Mouse (Mus musculus): ENCODE results near the gene Stk38. TPM values are rescaled to one million over a fixed set of nuclear protein-coding genes. Genes with fewer than 3 reads are reported as not detected.

The Stk38 gene
- total and polyA plus RNA-seq, 3 experiments: 29.0 to 56.4 (median 56.0) TPM

DNA sequence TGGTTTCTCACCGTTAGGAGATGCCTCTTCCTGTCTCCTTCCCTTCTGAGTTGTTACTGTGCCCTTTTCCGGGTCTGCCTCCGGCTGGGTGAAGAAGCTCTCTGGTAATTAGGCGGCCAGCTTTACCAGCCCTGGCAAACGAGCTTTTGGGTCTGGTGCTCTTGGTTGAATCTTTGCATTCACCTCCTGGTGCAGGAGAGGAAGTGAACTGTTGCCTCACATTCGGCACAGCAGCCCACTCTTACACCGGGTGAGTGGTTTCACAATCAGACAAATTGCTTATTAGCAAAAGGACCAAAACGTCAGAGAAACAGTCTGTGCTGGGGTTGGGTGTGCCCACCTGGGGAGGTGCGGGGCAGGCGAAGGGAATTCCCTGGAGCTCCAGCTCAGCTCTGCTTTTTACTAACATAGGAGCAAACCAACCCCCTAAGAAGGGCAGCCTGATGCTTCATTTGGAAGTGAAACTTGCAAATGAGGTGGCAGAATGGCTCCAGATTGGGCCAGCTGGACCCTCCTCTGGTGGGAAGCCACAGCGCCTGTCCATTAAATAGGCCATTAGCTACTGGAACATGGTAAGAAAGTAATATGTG lies 40.7 kb downstream of the Stk38 start (continued):
- TF ChIP-seq USF1 (IDR thresholded peaks at IDR 0.05; ENCODE audit: low read depth, low read length): no peak
- peak; percentile 95 for TF ChIP-seq TCF12 (IDR thresholded peaks at IDR 0.05; ENCODE audit: low read depth, low read length)
- TF ChIP-seq RAD21 (IDR thresholded peaks at IDR 0.05; ENCODE audit: low read depth, low read length): no peak
- TF ChIP-seq USF2 (conservative IDR thresholded peaks at IDR 0.05; ENCODE audit: low read depth, low read length): no peak
- no peak for TF ChIP-seq SMC3 (IDR thresholded peaks at IDR 0.05; ENCODE audit: low read depth, low read length)
- no peak for TF ChIP-seq KAT2A (IDR thresholded peaks at IDR 0.05; ENCODE audit: insufficient replicate concordance, low read length)
- peak; percentile 65; the same call in 1 of the 2 replicates for TF ChIP-seq ELF1 (IDR thresholded peaks at IDR 0.05; ENCODE audit: low read depth, low read length)
- peak; percentile 72 for TF ChIP-seq POLR2A (IDR thresholded peaks at IDR 0.05; ENCODE audit: low read depth, low read length)
- peak; percentile 21; the same call in 1 of the 2 replicates for TF ChIP-seq NRF1 (IDR thresholded peaks at IDR 0.05; ENCODE audit: low read depth, low read length)
- TF ChIP-seq MAZ (IDR thresholded peaks at IDR 0.05; ENCODE audit: low read depth, low read length): 0 out of 2 replicates have a peak, but pooled peaks have one; percentile 18
- 0 out of 2 replicates have a peak, but pooled peaks have one; percentile 32 for TF ChIP-seq JUND (conservative IDR thresholded peaks at IDR 0.05; ENCODE audit: low read depth, low read length)
- peak; percentile 65; the same call in 1 of the 2 replicates for TF ChIP-seq RCOR1 (conservative IDR thresholded peaks at IDR 0.05; ENCODE audit: low read depth, low read length)
- peak; percentile 94 for TF ChIP-seq IRF4 (IDR thresholded peaks at IDR 0.05; ENCODE audit: low read depth, low read length)
- TF ChIP-seq EP300 (IDR thresholded peaks at IDR 0.05; ENCODE audit: low read length): peak; percentile 87

DNA sequence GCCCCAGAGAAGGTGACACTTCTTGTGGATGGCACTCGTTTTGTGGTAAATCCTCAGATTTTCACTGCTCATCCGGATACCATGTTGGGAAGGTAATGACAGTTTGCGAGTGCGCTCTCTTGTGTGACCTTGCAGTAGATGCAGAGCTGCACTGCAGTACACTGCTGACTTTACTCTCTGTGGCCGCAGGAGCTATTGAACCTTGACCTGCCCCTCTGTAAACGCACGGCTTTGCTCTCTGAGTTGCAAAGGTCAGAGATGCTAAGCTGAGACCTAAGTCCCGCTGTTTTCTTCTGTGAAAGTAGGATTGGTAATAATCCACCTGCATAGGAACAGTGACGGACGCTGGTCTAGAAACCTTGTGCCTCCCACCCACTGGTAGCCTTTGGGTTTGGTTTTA lies 46.2 kb downstream of the Stk38 start:
- dilution Hi-C loops (cut with MboI; ENCODE audit: extremely low pct_ligation_motif_present, extremely low pct_unique_long_range_greater_than_20kb, low sequenced_read_pairs): no loop called here
- Histone ChIP-seq H3K27me3 (replicated peaks) (no peaks in the 10 kb centered on the region), H3K79me2 (replicated peaks; ENCODE audit: control insufficient read depth, extremely low read depth, insufficient read depth, poor library complexity, severe bottlenecking) (peaks cover 31% of the 10 kb centered on the region), H3K9me3 (replicated peaks; ENCODE audit: low read length) (no peaks in the 10 kb centered on the region), H3K36me3 (replicated peaks in 1 of 2; ENCODE audit: control insufficient read depth in 1 of 2, insufficient read depth in 1 of 2, low read length in 1 of 2) (peaks cover 55 to 90% of the 10 kb centered on the region in 2 experiments), H3K4me1 (ENCODE audit: control insufficient read depth in 1 of 2, insufficient read depth in 2 of 2) (peaks cover 4 to 77% of the 10 kb centered on the region in 2 experiments; a peak in 3 of 4 replicates), H3K4me3 (replicated peaks in 1 of 3; ENCODE audit: low read depth in 2 of 3, low read length in 2 of 3, poor library complexity in 1 of 3) (no peak overlapping the region), H3K27ac (ENCODE audit: insufficient read depth, low read depth) (no peak overlapping the region), H3K4me2 (ENCODE audit: insufficient read depth, low read depth, poor library complexity, severe bottlenecking) (no peak overlapping the region), H3K9ac (ENCODE audit: insufficient read depth, low read depth) (no peak overlapping the region)
- no peak for DNase-seq (ENCODE audit: extremely low read depth)
- TF ChIP-seq CHD2 (IDR thresholded peaks at IDR 0.05; ENCODE audit: low read length): no peak
- TF ChIP-seq JUND (conservative IDR thresholded peaks at IDR 0.05; ENCODE audit: low read depth, low read length): no peak
- TF ChIP-seq ZC3H11A (IDR thresholded peaks at IDR 0.05; ENCODE audit: low read depth, low read length): no peak
- no peak for TF ChIP-seq NRF1 (IDR thresholded peaks at IDR 0.05; ENCODE audit: low read depth, low read length)
- no peak for TF ChIP-seq CHD1 (IDR thresholded peaks at IDR 0.05; ENCODE audit: low read depth, low read length)
- no peak for TF ChIP-seq RCOR1 (conservative IDR thresholded peaks at IDR 0.05; ENCODE audit: low read depth, low read length)
- no peak for TF ChIP-seq POLR2AphosphoS2 (IDR thresholded peaks at IDR 0.05; ENCODE audit: low read depth, low read length)
- TF ChIP-seq MAFK (IDR thresholded peaks at IDR 0.05; ENCODE audit: insufficient replicate concordance, low read length): no peak
- TF ChIP-seq BHLHE40 (IDR thresholded peaks at IDR 0.05; ENCODE audit: low read depth, low read length): no peak
- no peak for TF ChIP-seq MAZ (IDR thresholded peaks at IDR 0.05; ENCODE audit: low read depth, low read length)
- no peak for TF ChIP-seq ETS1 (conservative IDR thresholded peaks at IDR 0.05; ENCODE audit: low read depth, low read length)
- no peak for TF ChIP-seq ZMIZ1 (IDR thresholded peaks at IDR 0.05; ENCODE audit: low read depth, low read length)
- TF ChIP-seq POLR2A (IDR thresholded peaks at IDR 0.05; ENCODE audit: low read depth, low read length): no peak
- TF ChIP-seq MYC (IDR thresholded peaks at IDR 0.05; ENCODE audit: low read depth, low read length): no peak
- no peak for TF ChIP-seq ZNF384 (IDR thresholded peaks at IDR 0.05; ENCODE audit: low read depth, low read length)
- TF ChIP-seq HCFC1 (IDR thresholded peaks at IDR 0.05; ENCODE audit: low read depth, low read length): no peak
- TF ChIP-seq SMC3 (IDR thresholded peaks at IDR 0.05; ENCODE audit: low read depth, low read length): no peak
- no peak for TF ChIP-seq ZKSCAN1 (IDR thresholded peaks at IDR 0.05; ENCODE audit: borderline replicate concordance, low read depth, low read length)
- in situ Hi-C loops (cut with MboI; ENCODE audit: low pct_ligation_motif_present, low pct_unique_long_range_greater_than_20kb, low sequenced_read_pairs): no loop called here

Data from CH12.LX (cell line).